Mouse (Mus musculus): ENCODE measurements at regions not wholly inside any gene's neighbourhood (a gene's known extent, or its start where the extent isn't known, plus 50 kb on each side); places are given as distances from the start of the nearest gene placed in this dataset.

DNA sequence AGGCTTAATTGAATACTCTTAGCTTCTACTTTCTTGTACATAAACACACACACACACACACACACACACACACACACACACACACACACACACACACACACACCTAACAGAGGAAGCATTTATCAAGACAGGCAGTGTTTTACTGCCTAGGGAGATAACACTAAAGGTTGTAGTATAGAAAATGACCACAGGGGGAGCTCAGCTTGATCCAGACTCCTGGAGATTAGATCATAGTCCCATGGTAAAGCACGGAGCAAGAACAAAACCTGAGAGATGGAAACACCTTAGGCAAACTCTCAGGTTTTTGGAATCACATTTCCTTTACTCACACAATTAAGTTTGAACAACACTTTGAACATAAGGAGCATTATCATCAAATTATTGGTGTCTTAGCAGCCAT is 302.5 kb upstream of the Rnf219 start:
- no peak for TF ChIP-seq POLR2A (IDR thresholded peaks at IDR 0.05; ENCODE audit: insufficient read length, low read depth)
- TF ChIP-seq E2F4 (IDR thresholded peaks at IDR 0.05; ENCODE audit: insufficient read depth): no peak
- TF ChIP-seq MYOD1 (IDR thresholded peaks at IDR 0.05; ENCODE audit: control insufficient read depth in 1 of 3, insufficient read length in 2 of 3, low read depth in 2 of 3): no peak
- no peak for TF ChIP-seq CEBPB (IDR thresholded peaks at IDR 0.05; ENCODE audit: insufficient read depth, poor library complexity, severe bottlenecking)
- no peak for TF ChIP-seq POLR2AphosphoS2 (IDR thresholded peaks at IDR 0.05; ENCODE audit: insufficient read length, low read depth)
- TF ChIP-seq USF1 (IDR thresholded peaks at IDR 0.05; ENCODE audit: low read depth): no peak
- TF ChIP-seq TCF12 (IDR thresholded peaks at IDR 0.05; ENCODE audit: insufficient read depth, poor library complexity, severe bottlenecking): no peak
- TF ChIP-seq TCF3 (IDR thresholded peaks at IDR 0.05; ENCODE audit: insufficient read length, low read depth): no peak

Data from myocyte (in vitro differentiated cells).